Mouse (Mus musculus) c-Kit-positive CD71-positive TER-119-positive erythroid progenitor cells, embryonic 14.5 days (primary cell): ENCODE data around the gene Kansl1.

Experiments
- DNase-seq: peaks from one replicate; pipeline ENCODE4 v3.0.0-alpha.2; 2013; ENCODE audit warnings: low spot score

Kansl1 gene

DNA sequence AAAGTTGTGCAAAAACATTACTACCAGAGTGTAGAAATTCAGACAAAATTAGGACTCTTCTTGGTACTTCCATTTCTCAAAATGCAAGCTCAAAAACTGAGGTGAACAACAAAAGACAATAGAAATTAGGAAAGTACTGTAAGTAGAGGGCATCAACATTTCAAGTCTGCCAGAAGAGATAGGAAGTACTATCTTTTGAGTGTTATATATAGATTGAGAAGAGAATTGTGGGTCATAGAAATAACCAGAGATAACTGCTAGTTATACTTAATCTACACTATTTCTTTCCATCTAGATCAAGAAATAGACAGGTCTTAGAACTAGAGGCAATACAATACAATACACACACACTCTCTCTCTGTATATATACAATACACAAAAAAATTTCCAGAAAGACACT, 30.2 kb downstream of the Kansl1 start:
- DNase-seq, result no peak

DNA sequence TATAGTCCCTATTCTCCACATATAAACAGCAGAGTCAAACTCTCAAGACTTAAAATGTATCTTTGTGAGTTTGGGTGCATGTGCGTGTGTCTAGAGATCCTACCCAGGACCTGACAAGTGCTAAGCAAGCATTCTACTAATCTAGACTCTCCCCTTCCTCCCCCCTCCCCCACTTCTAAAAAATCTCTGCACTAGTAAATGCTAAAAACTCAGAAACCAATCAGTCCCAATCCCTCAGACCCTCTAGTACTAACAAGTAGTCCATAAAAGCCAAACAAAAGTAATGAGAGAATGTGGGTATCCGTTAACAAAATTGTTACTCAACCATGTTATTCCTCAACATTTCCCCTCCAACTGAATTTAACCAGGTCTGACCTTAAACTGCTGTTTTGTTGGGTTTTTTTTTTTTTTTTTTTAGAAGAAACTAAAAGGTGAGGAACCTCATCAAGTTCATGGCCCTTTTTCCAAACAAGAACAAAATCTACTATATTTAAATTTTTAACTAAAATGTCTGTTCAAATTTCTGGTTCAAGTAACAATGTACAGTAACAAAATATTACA, 32.2 kb downstream of the Kansl1 start:
- DNase-seq, result no peak

DNA sequence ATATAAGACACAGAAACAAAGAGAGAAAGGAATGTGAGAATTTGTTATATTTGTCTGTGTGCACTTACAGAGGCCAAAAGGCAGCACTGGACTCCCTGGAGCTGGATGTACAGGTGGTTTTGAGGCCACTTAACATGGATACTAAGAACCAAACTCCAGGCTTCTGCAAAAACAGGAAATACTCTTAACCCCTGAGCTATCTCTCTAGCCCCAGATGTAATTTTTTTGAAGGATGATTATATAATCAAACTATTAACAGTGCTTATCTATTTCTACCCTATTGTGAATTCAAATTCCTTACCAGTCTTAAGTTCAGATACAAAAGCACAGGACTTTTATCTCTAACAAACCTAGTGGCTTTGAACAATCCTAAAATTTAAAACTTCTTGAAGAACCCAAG, 32.9 kb downstream of the Kansl1 start:
- no peak for DNase-seq

DNA sequence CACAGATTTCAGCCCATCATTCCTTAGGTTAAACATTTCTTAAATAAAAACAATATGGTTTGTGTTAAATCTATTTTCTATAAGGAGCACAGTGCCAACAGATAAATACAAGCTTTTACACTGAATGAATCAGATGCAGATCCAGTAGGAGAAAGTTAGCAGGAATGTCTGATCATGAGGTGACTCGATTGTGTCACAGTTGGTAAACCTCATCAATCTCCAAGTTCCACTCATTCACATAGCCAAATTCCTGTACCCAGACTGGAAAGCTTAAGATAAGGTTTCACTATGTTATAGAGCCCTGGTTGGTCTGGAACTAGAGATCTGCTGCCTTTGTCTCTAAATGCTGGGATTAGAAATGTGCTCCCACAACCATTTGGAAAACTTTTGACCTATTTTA, 33.5 kb downstream of the Kansl1 start:
- DNase-seq, result no peak

DNA sequence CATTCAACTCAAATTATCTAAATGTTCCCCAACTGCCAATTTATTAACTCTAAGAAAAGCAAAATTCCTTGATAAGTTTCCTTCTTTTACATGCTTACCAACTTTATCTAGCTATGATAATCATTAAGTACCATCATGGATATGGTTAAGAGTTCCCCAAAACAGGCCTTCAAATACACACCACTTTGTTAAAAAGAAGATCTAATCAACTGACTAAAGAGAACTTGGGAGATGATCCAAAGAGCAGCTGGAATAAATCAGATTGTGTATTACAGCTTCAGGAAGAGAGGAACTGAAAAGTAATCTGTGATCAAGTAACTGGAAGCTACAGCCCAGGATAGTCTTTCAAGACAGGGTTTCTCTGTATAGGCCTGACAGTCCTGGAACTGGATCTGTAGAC, 36.4 kb downstream of the Kansl1 start:
- DNase-seq, result no peak

DNA sequence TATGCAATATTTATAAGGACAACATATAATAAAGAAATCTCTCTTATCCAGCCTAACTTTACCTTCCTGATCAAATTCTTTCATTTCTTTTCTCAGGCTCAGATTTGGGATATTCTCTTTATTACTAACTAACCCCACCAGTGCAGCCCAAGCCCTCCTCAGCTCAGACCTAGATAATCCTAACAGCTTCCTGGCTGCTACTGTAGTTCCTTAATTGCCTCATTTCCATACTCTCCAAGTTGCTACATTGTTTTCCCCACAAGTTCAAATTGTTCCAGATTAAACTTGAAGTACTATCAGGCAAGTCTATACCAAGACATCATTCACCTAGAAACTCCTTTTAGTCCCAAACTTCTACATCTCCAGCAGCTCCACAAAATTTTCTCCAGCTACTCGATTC, 36.9 kb downstream of the Kansl1 start:
- DNase-seq, result no peak

DNA sequence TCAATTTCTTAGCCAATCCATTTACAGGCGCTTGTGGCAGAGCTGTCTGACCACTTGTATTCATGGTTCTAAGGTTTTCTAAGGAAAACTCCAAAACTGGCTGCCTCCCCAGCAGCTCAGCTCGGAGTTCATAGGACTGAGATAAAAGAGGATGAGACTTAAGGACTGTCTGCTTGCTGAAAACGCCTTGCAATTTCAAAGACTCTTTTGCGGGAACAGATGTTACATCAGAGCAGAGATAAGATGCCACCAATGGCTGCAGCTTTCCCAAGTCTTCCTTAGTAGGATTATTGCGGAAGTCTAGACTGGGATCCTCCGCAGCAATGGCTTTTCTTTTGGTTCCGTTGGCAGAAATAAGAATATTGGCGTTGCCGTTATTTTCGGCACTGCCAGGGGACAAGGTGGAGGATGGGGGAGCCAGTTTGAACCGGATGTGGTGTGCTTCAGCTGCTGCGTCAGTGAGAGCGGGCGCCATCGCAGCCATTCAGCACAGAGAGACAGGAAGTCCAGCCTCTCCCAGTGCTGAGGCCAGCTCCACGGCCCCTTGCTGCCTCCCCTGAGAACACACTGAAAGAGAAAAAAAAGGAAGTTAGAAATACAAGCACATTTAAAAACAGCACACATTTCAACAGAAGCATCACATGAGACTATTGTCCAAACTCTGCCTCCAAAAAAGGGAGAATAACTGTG, 43.8 kb downstream of the Kansl1 start:
- DNase-seq, result no peak

DNA sequence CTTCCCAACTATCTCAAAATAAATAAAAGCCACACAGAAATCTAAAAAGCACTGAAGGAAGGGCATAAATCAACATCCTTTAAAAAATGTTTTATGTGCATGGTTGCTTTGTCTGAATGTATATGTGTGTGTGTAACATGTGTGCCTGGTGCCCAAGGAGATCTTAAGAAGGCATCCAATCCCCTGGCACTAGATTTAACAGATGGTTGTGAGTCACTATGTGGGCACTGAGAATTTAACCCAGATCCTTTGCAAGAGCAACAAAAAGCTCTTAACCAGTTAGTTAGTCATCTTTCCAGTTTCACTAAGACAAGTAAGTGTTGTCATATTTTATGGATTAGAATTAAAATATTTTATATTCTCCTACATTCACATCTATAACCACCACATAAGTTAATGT, 56.4 kb downstream of the Kansl1 start:
- no peak for DNase-seq

DNA sequence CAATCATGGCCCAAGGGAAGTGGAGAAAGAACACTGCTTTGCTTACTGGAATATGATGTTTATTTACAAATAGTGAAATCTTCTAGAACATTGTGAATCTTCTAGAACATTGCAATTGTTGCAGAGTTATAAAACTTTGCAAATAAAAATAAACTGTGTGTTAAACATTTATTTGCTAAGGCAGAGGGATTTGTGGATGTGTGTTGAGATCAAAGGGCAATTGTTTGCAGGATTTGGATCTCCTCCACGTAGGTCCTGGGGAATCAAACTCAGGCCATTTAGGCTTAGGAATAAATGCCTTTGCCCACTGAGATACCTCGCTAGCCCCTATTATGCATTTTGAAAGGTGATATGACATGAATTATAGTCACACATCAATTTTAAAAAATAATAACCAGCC, 61.3 kb downstream of the Kansl1 start:
- DNase-seq, result no peak

DNA sequence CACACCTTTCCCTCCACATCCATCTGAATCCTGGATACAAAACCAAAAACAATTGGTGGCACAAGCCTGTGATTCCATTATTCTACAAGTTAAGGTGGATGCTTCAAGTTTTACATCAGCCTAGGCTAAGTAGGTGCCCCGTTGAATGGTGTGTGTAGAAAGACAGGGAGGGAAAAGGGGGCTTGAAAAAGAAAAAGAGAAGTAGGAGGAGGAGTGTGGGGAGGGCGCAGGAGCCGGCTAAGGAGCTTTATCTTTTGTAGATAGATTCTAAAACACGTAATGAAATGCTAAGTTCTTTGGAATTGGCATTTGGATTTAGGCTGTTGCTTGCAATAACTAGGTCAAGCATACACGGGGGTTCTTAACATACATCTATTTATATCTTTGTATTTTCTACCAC, 67.7 kb downstream of the Kansl1 start:
- no peak for DNase-seq

DNA sequence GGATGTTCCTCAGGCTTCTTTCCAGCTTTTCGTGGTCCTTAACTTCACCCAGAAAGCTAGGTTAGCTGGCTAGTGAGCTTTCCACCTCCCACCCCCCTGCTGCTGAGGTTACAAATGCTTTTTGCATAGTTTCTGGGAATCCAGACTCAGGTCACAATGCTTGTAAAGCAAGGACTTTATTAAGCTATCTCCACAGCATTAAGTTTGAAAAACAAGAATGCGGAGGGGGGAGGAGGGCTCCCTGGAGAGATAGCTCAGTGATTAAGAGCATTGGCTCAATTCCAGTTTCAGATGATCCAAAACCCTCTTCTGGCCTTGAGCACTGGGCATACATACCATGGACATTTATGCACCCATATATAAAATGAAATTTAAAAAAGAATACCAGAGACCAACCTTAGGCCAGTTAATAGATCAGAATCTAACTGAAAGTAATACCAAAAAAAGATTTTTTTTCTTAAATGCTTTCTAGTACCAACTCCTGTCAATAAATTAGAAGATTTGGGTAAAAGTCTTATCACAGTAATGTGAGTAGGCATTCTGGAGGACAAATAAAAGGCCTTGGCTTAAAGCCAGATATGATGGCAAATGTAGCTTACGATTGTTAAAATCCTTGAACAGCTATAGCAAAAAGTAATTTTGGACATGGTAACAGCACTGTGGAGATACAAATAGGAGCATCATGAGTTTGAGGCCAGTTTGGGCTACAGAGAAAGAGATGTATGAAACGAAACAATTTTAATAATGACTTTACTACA, 69.0 kb downstream of the Kansl1 start:
- no peak for DNase-seq

DNA sequence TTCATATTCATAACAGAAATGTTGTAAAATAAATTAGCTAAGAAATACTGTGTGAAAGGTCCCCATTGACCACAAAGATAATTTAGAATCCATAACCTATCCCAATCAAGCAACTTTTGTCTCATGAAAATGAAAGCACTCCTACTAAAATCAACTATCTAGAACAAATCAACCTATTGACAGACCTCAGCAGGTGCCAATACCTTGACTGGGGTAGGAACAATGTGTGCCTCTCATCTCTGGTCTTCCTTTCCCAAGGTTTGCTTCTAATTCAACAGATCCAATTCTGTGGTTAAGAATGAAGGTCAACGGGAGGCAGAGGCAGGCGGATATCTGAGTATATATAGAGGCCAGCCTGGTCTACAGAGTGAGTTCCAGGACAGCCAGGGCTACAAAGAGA, 73.0 kb downstream of the Kansl1 start:
- DNase-seq, result no peak

DNA sequence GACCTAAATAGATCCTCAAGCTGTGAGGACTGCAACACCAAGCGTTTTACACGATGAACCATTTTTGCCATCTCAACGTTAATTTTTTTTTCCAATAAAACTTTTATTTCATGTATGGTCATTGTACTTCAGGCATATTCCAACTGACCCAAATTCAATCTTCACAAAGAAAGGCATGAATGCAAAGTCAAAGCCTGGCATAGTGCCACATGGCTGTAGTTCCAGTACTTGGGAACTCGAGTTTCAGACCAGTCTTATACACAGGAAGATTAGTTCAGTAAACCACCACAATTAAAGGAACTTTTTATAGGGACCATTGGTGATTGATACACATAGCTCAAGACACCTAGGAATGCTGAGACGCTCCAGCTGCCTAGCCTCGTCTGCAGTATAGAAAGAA, 75.5 kb downstream of the Kansl1 start:
- DNase-seq, result no peak

DNA sequence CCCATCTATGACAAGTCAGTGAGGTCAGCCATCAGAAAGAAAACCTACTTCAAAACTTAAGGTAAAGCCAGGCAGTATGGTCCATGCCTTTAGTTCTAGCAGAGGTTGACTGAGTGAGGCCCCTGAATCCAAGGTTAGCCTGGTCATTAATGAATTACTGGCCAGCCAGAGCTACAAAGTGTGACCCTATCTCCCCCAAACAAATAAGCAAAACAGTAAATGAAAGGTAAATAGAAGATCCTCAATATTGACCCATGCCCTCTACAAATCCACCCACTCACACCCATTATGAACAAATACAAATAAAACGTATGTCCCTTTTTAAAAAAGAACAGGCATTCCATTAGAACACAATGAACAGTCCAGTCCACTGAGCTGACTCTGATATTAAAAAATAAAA, 76.5 kb downstream of the Kansl1 start:
- DNase-seq, result no peak

DNA sequence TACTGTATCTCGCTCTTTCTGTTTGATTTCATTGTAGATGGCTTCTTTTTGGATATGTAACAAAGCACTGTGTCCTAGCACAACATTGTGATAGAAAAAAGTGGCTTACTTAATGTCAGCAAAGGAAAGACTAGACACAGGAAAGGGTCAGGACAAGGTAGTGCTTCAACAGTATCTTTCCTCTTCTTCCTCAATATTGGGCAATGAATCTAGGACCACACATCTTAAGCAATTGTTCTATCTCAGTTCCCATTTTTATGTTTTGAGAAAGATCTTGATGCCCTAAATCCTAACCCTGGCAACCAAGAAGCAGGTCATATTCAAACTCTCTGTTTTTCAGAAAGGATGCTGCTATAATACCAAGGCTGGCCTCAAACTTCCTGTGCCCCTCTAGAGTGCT, 81.4 kb downstream of the Kansl1 start:
- no peak for DNase-seq

DNA sequence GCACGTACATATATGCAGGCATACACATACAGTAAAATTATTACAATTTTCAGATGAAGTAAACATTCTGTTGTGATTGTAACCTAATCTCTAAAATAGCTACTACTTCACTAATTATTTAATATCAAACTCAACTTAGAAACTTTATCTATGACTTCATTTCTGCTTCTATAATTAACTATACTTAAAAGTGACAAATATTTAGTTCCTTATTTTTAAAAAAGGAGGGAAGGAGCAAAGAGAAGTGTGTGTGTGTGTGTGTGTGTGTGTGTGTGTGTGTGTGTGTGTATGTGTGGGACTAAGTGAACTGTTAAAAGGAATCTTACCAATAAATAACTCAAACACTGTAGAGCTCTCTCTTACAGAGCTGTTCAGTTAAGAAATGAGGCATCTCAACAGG, 82.1 kb downstream of the Kansl1 start:
- DNase-seq, result no peak

DNA sequence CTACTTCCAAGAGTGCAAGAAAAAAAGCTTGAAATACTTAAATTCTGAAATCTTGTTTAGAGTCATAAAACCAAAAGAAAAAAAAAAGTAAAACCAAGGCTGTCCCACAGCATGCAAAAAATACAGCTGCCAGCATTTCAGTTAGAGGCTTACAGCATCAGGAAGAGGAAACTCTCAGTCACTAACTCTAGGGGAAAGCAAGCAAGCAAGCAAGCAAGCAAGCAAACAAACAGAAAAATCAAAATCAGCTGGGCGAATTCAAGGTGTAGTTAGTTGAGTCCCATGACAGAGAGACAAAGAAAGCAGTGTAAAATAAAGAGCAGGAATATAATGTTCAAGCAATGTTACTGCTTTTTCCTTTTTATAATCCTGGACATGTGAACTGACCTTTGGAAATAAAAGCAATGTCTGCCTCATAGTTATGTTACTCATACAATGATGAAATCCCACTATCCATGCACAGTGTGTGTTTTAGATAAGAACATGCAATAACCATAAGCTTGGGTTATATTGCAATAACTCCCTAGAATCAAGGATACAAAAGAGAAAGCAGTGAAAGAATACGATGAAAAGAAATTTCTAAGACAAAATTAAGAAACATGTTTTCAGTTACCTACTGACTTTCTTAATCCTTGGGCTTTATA, 85.4 kb downstream of the Kansl1 start:
- DNase-seq, result no peak

DNA sequence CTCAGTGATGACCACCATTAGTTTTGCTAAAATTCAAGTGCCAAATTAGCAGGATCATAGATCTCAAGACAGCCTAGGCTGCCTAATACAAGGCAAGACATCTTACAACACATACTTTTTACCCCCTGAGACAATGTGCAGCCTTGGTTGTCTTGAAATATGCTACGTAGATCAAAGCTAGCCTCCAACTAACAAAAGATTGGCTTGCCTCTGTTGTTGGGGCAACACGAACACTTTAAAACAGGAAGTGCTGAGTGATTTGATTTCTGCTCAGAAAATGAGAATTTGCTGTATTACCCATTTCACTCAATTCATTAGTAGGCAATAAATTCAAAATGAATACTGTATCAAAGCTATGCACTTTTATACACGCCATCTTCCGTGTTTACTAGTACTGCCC, 86.8 kb downstream of the Kansl1 start:
- no peak for DNase-seq

DNA sequence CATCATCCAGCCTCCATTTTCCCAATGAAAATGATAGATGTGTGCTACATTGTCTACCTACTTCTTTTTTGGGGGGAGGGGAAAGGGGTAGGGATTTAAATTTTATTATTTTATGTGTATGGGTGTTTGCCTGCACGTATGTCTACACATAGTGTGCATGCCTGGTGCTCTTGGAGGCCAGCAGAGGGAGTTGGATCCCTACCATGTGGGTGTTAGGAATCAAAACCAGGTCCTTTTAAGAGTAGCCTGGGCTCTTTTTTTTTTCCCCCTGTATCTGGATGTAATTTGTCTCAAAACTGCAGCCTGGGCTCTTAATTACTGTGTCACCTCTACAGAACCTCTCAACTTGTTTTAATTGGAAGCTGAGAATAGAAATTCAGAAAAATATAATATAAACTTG, 89.0 kb downstream of the Kansl1 start:
- peak; percentile 22 for DNase-seq

DNA sequence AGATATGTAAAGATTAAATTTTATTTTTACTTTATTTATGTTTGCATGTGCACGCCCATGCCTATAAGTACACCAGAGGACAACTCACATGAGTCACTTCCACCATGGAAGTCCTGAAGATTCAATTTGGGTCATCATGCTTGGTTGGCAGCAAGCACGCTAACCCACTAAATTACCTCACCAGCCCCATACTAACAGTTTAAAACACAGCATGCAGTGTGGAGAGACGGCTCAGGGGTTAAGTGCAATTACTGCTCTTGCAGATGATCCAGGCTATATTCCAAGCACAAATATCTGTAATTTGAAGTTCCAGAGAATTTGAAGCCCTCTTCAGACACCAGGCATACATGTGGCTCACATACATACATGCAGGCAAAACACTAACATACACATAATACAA, 92.4 kb downstream of the Kansl1 start:
- no peak for DNase-seq

DNA sequence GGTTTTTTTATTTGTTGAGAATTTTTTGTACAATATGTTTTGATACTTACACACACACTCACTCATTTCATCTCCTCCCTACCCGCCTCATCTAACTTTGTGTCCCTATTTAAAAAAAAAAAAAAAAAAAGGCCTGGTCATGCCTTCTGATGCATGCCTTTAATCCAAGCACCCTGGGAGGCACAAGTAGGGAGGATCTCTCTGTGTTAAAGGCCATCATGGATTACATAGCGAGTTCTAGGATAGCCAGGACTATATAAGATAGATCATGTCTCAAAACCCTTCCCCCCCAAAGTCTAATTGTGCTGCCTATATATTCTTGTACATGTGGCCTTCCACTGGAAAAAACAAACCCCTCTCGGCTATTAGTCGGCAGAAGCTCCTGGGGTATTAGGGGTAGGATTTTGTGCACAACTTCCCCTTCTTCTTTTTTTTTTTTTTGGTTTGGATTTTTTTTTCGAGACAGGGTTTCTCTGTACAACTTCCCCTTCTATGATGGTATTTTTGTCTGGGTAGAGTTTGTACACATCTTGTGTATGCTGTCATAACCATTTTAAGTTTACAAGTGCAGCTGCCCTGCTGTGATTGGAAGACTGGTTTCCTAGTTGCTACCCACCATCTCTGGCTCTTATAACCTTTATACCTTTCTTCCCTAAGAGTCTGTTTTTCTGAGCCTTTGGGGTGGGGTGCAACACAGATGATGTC, 101.0 kb downstream of the Kansl1 start:
- DNase-seq, result no peak

DNA sequence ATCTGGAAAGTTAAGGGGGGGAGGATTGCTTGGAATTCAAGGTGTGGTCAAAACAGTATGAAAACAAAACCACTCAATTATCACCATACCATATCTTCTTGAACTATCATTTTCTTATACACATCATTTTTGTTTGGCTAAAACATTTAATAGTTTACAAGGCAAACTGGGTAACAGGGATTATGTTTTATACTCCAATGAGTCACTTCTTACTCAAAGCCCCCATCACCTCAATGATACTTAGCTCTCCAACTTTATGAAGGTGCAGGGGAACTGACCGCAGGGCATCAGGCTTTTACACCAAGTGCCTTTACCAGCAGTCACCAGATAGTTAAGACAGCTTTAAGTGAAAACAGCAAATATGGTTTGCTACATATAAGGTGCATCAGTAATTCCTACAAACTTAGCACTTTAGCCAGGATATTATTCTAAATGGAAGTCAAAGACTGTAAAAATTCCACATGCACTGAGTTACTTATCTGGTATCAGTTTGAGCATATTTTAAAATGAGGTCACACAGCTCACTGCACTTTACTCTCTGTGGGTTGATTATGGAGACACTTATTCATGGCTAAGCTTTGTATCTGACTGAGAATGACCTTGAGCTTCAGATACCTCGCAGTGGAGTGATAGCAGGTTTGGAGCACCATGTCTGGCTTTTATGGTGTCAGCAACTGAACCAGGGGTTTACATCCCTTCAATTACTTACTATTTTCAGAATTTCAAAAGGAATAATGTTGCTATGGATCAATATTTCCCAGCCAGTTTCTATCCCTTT, 104.6 kb downstream of the Kansl1 start:
- no peak for DNase-seq
